Mouse (Mus musculus) retina, embryonic 14.5 days (tissue): Measurements from ENCODE around the gene Sspn.
A peak's percentile ranks its signal among the peaks of the same experiment; 100 is the strongest.

ENCODE experiments used
- DNase-seq: peaks from one replicate; pipeline ENCODE4 v3.0.0-alpha.2; 2015; ENCODE audit warnings: low spot score

Sspn gene

GRCm38 (mm10) chr6:145972836-145973235 lies 41.4 kb downstream of the Sspn start:
- no peak for DNase-seq

GRCm38 (mm10) chr6:145973356-145973755 lies 41.9 kb downstream of the Sspn start:
- DNase-seq: no peak

GRCm38 (mm10) chr6:145974766-145975165 lies 43.3 kb downstream of the Sspn start:
- DNase-seq: no peak

GRCm38 (mm10) chr6:145977344-145977743 lies 45.9 kb downstream of the Sspn start:
- DNase-seq: no peak

- no peak for DNase-seq
Observed at GRCm38 (mm10) chr6:145977771-145978450, 46.5 kb downstream of the Sspn start.

GRCm38 (mm10) chr6:145981074-145981473 lies 49.6 kb downstream of the Sspn start:
- no peak for DNase-seq

DNA sequence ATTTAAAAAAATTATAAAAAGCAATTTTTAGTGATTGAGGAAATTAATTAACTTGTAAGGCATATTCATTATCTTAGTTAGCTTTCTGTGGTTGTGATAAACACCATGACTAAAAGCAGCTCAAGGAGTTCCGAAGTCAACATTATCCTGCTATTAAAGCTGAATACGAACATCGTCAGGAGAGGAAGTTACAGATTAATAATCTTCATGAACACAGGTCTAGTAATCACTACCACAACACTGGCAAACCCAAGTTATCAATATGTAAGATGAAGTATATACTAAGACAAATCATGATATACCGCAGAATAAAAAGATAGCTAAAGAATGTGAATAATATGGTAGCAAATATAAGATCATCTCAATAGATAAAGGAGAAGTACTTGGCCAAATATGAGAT lies 50.9 kb downstream of the Sspn start:
- DNase-seq: no peak

GRCm38 (mm10) chr6:145990578-145990977 lies 59.1 kb downstream of the Sspn start:
- no peak for DNase-seq

DNA sequence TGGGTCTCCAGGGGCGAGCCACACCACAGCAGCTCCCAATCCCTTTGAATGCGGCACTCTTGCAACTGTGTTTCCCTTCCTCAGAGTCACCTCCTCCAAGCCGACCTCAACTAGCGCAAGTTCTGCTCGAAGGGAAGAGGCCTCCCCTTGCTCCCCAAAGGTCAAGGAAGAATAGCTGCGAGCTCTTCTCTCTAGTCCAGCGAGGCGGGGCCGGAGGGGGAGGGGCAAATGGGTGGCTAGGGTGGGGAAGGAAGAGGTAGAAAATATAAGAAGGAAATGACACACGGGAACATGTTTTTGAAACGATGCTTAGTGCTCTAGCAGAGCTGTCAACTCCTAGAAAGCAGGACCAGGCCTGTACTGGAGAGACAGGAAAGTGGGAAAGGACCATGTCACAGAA lies 61.1 kb downstream of the Sspn start:
- no peak for DNase-seq

GRCm38 (mm10) chr6:145992985-145993384 lies 61.5 kb downstream of the Sspn start:
- DNase-seq: no peak

- DNase-seq: peak; percentile 67
Observed at GRCm38 (mm10) chr6:145998314-145999007, 67.0 kb downstream of the Sspn start.

DNA sequence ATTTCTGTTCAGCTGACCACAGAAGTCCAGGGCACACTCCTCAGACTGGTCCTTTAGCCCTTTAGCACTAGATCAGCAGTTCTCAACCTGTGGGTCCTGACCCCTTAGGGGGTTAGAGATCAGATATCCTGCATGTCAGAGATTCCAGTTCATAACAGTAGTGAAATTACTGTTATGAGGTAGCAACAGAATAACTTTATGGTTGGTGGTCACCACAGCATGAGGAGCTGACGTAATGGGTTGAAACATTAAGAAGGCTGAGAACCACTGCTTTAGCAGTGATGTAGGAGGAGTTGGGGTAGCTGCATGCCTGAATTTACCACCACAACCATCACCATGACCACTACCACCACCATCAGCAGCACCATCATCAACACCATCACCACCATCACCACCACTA lies 69.3 kb downstream of the Sspn start:
- no peak for DNase-seq

GRCm38 (mm10) chr6:146001396-146002191 lies 70.2 kb downstream of the Sspn start:
- no peak for DNase-seq

DNA sequence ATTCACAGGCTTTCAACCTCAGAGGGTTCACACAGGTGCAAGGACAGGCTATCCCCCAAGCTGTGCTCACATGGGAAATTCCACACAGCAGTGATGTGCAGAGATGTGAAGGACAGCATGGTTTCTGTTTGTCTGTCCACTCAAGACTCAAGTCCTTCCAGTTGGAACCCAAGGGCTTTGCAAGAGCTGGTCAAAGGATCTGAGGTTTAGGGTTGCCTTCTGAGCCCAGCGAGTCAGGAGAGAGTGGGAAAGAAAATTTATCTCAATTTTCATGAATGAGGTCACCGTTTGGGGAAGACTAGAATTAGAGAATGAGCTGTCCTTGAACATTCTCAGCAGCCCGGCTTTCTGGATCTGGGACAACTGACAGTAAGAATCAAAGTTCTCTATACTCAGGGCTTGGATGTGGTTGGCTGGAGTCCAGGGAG lies 72.7 kb downstream of the Sspn start:
- no peak for DNase-seq

DNA sequence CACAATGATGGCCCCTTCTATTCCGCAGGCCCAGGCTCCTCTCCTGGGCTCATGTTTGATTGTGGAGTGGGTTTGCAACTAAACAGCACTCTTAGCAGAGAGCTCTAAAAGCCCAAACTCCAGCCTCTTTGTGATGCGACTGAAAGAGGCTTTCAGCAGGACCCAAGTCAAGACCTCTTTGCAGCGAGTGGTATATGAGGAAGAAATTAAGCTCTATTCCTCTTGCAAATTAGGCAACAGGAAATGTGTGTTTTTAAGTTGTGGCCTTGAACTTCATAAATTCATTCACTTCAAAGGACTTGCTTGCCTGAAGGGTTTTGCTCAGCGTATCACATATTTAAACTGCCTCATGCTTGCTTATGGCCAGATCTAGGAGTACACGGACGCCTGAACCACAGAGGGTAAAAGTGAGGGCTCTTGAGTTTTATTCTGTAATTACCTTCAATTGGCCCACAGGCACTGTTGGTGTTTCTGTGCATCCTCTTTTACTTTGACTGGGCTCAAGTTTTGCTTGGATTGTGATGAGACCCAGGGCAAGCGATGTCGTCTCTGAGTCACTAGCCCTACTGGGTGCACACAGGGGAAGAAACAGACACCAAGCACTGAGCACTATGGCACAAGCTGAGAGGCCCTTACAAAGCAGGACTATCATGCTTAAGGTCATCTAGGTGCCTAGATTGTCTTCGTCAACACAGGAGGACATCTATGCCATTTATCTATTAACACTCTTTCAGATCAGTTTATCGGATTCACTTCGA lies 73.9 kb downstream of the Sspn start:
- DNase-seq: no peak

GRCm38 (mm10) chr6:146005935-146006564 lies 74.6 kb downstream of the Sspn start:
- DNase-seq: no peak

DNA sequence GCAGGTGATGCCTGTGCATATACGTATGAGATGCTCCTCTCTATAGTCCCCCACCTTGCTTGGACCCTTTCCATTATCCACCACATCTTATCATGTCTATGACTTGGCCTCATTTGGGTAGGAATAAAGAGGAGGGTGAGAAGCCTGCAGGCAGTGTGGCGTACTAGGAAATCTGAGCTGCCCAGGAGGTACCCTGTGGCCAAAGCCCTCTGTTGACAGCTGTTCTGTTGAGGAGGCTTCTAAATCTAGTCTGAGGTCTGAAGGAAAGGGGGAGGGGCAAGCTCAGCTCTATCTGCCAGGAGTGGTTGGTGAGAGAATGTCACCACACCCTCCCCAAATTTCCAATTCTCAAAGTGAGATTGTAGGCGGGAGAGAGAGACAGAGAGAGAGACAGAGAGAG lies 75.3 kb downstream of the Sspn start:
- DNase-seq: no peak

DNA sequence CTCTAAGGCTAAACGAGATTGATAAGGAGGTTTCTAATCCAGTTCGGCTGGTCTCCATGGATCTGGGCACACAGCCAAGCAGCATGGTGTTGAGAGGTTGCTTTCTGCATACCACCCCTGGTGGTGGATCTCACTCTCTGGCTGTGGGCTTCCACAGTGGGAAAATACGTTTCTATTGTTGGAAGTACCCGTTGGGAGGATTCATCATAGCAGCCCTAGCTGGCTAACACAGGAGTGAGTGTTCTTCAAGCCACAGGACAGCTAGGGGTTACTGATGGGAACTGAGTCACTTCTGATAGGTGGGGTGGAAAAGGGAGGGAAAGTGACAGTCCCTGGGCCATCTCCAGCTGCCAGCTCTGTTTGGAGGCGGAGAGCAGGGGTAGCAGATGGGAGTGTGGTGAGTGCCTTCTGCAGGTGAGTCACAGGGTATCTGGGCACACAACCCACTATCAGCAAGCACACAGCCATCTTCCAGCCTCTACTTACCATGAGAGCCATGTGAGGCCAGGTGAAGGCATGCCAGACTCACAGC lies 77.1 kb downstream of the Sspn start:
- DNase-seq: peak; percentile 30

DNA sequence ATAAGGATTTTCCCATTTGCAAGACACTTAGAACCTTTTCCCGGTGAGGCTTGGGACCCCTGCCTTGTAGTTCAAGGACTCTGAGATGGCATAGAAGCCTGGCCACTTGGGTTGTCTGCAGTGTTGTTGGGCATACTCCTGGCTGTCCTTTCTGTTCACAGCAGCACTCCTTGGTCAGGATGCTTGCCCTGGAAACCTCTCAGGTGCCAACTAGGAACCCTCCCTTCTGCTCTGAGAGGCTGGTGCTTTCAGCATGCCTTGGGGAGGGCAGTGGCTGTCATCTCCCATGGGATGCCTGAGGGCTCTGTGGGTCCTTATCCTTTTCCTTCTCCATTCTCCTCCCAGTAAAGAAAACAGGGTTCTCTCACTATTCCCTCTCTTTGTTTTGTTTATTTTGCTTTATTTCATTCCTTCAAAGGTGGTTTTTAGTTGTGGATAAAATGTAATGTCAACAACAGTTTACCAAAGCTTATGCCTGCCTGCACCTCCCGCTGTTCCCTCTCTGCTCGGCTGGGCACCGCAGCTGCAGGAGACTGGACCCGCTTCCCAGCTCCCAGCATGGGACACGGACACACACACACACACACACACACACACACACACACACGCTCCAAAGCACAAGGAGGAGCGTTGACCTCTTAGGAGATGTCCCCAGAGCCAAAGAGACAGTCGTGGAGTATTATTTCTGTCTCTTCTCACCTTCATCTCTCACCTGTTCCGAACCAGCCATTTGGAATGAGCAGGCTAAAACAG lies 77.9 kb downstream of the Sspn start:
- DNase-seq: peak; percentile 30

DNA sequence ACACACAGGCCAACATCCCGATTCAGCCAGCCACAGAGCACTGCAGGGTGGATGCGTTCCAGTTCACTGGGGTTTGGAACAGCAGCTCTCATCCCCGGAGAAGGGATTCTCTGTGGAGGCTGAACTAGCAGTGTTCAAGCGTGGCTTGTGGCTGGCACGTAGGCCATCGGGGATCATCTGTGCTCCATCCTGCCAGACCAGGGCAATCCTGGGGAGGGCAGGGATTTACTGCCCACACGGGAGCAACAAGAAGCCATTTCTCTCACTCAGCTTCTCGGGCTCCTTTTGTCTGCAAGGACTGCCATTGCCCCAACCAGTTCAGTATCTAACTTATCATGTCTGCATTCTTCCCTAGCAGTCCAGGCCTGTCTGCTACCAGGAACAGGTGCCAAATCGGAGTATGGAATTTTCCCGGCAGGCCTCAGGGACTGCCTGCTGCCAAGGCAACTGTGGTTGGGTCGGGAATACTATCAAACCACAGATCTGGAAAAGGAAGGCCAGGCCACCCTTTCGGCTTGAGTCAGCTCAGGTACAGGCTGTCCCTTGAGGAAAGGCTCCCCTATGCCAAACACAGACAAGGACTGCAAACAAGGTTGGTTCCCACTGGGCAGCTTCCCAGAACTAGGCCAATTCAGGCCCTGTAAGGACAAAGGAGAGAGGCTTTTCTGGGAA lies 78.8 kb downstream of the Sspn start:
- DNase-seq: peak; percentile 29
